Mouse (Mus musculus) retina, postnatal 7 days (tissue): ENCODE data around the gene Hivep1.
A peak's percentile ranks its signal among the peaks of the same experiment; 100 is the strongest.

ENCODE experiments used
- DNase-seq: peaks from one replicate; pipeline ENCODE4 v3.0.0-alpha.2; 2012; ENCODE audit warnings: low read depth, low spot score

The Hivep1 gene

DNA sequence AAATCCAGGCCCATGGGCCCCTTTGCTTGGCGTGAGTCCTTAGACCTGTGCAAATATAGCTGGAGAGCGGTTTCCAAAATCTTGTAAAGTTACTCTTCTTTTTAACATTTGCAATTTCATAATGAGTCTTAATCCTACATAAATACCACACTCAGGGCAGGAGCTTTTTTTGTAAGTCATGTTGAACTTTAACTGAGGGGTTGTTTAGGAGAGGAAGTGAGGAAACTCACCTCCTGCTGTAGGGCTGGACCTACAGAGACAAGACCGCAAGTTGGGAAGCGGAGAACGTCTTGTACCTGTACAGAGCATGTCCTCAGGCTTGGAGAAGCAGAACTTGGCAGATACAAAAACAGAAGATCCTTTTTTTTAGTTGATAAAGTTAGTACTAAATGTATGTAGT, 23.7 kb downstream of the Hivep1 start:
- no peak for DNase-seq

- no peak for DNase-seq
These were observed 25.0 kb downstream of the Hivep1 start for GRCm38 (mm10) chr13:42076751-42077302.

- DNase-seq = no peak
These were observed 25.8 kb downstream of the Hivep1 start for GRCm38 (mm10) chr13:42077629-42078028.

- DNase-seq = no peak
These were observed 28.5 kb downstream of the Hivep1 start for GRCm38 (mm10) chr13:42080131-42080916.

DNA sequence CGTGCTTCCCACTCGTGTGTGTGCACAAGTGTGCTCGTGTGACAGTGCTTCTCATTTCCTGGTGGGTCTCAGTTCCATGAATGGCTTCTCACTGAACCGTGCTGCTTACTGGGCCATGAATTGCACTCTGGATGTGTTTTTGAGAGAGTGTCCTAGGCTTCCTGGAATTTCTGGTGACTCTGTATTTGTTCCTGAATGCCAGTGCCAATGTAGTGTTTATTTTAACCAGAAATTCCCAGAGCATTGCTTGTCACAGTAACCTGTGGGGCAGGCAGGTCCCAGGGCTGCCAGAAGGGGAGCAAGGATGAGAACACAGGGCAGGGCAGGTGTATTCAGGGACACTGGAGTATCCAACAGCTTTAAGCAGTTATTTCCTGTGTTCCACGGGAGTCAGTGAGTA, 36.5 kb downstream of the Hivep1 start:
- DNase-seq = no peak

DNA sequence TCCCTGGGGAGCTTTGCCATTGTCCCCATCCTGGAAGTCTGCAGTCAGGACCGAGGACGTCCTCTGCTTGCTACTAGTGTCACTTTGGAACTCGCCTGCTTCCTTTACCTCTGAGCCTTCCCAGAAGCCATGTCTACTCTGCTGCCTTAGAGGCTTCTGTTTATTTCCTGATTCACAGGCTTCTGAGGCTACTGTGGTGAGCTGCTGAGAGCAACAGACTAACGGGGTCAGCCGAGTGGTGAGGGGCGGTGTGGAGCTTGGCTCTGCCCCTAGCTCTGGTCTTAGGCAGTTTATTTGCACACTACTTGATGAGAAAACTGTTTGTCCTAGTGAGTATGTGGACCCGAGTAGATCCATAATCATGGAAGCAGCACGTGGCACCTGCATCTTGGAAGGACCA, 37.2 kb downstream of the Hivep1 start:
- DNase-seq = no peak

GRCm38 (mm10) chr13:42090751-42091150, 38.9 kb downstream of the Hivep1 start:
- no peak for DNase-seq

DNA sequence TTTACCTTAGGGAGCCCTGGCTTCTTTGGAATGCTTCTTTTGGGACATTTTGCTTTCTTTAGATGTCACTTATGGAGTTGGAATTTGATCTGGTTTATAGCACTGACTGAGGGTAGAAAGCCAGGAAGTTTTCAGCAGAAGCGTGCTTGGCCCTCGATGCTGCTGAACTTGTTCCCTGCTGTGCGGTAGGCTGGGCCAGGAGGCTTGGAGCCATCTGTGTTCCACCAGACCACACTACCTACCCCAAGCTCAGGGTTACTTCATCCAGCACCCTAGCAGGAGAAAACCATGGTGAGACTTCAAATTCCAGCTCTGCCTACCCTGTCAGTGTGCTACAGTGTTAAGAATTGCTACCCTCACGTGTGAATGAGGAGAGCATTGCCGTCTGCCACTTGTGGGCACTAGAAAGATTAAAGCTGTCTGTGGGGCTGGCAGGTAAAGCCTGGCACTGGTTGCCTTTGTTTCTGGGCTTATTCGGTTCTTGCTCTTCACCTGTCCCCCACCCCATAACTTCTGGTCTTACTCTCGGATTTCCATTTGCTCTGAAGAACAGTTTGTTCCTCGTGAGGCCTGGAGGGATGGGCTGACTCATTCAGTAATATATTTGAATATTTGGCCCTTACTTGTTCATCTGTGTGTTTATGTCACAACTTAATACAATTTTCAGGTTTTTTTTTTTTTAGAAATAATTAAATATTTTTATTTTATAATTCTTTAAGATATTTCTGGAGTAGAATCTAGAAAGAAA, 40.7 kb downstream of the Hivep1 start:
- DNase-seq = no peak

- no peak for DNase-seq
These were observed 41.6 kb downstream of the Hivep1 start for GRCm38 (mm10) chr13:42093268-42094042.

- DNase-seq = no peak
These were observed 44.1 kb downstream of the Hivep1 start for GRCm38 (mm10) chr13:42095826-42096515.

DNA sequence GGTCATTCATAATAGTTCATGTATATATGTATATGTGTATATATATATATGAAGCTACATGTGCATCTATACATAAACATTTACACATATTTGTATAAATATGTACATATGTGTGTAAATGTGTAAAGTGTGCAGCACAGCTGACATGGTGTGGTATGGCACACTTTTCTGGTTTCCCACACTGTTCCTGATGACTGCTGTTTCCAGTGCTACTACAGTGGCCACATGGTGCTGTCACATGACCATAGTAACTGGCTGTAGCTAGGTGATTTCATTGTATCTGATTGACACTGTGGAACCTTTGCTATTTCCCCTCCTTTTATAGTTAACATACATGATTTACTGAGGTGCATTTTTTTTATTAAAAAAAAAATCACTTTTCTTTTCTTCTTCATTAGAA, 45.3 kb downstream of the Hivep1 start:
- DNase-seq = no peak

DNA sequence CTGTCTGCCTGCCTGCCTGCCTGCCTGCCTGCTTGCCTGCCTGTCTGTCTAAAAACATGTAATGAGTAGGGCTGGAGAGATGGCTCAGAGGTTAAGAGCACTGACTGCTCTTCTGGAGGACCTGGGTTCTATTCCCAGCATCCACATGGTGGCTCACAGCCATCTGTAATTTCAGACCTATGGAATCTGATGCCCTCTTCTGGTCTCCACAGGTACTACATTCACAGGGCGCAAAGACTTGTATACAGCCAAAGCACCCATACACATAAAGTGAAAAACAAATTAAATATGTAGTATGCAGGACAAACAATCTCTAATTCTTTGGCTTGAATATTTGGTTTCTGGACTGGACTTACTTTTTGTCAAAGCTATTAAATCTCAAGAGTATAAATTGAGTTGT, 46.7 kb downstream of the Hivep1 start:
- no peak for DNase-seq

GRCm38 (mm10) chr13:42099523-42099922, 47.7 kb downstream of the Hivep1 start:
- no peak for DNase-seq

- no peak for DNase-seq
These were observed 49.8 kb downstream of the Hivep1 start for GRCm38 (mm10) chr13:42101440-42102190.

- DNase-seq = peak; percentile 39
These were observed 51.2 kb downstream of the Hivep1 start for GRCm38 (mm10) chr13:42102980-42103379.

DNA sequence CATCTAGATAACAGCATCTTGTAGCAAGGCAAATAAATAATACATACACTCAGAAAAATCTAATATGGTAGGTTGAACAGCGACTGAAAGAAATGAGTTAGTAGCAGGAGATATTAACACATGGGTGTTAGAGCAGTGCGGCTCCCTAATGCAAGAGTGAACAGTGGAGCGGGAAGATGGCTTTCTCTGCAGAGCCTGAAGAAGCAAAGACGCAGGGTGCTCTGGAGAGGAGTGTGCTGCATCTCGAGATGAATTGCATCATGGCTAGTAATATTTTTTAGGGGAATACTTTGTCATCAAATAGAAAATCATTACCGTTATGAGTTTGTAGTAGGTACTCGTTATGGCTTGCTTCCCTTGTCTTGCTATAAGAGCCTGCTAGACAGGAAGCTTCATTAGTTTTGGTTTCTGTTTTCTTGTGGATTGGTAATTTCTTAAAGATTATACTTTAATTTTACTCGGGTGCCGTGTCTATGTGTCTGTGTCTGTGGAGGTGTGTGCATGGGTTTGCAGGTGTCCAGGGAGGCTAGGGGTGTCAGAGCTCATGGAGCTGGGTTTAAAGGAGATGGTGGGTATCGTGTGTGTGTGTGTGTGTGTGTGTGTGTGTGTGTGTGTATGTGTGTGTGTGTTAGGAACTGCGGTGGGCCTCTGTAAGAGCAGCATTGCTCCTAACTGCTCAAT, 51.8 kb downstream of the Hivep1 start:
- DNase-seq = no peak

DNA sequence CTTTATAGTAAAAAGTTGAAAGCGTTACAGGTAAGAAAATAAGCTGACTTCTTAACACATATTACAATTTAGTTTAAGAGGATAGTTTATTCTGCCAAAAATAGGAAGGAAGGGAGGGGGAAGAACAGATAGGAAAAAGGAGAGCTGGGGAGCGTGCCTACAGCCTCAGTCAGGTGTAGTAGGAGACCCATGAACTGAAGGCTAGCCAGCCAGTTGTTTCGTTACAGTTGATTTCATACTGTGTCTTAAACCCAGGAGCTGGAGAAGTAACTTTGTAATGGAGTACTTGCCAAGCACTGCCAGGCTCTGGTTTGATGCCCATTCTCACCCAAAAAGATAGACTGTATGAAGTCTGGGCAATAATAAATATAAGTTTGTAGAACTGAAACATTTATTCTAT, 52.5 kb downstream of the Hivep1 start:
- no peak for DNase-seq

- no peak for DNase-seq
These were observed 56.8 kb downstream of the Hivep1 start for GRCm38 (mm10) chr13:42108483-42109215.

GRCm38 (mm10) chr13:42110416-42110815, 58.6 kb downstream of the Hivep1 start:
- no peak for DNase-seq
